Mouse (Mus musculus): ENCODE results near the gene Tesc. TPM values are rescaled to one million over a fixed set of nuclear protein-coding genes. Genes with fewer than 3 reads are reported as not detected.

Tesc gene
- polyA plus RNA-seq, 1 experiment = 8.8 TPM

DNA sequence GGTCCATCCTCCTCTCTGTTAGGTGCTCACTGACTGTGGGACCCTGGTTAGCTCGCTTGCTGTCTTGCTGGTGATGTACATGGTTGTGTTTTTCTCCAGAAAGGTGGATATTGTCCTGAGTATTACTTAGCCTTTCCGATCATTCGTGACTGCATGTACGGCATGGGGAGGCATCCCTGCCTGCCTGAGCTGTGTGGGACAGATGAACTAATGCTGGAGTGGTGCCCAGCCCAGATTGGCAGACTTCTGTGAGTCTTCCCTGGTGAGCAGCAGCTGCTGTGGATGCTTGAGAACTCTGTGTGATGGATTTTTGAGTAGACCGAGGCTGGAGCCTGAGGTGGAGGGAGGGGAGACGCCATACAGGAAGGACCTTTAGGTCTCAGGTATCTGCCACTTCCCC is 17.4 kb downstream of the Tesc start:
- H3K4me1 ChIP-seq (ENCODE audit: control insufficient read depth, insufficient read depth, low read length) = no peaks in the 10 kb centered on the region
- no peak for TF ChIP-seq POLR2A (IDR thresholded peaks at IDR 0.05; ENCODE audit: insufficient read depth, low read length)
- H3K36me3 ChIP-seq (ENCODE audit: control insufficient read depth, insufficient read depth, low read length, poor library complexity, severe bottlenecking) = no peaks in the 10 kb centered on the region
- no peak overlapping the region for H3K9ac ChIP-seq (ENCODE audit: low read depth, poor library complexity, severe bottlenecking)
- no peaks in the 10 kb centered on the region for H3K9me3 ChIP-seq (replicated peaks; ENCODE audit: control insufficient read depth, insufficient read depth, low read length, poor library complexity, severe bottlenecking)
- no peaks in the 10 kb centered on the region for H3K27me3 ChIP-seq (ENCODE audit: control insufficient read depth, insufficient read depth, low read length, poor library complexity, severe bottlenecking)
- H3K4me3 ChIP-seq (ENCODE audit: low read depth, low read length) = no peak overlapping the region
- H3K27ac ChIP-seq (ENCODE audit: insufficient read depth, low read length) = no peak overlapping the region

- Histone ChIP-seq H3K4me3 (ENCODE audit: low read depth, low read length) (no peak overlapping the region), H3K9me3 (replicated peaks; ENCODE audit: control insufficient read depth, insufficient read depth, low read length, poor library complexity, severe bottlenecking) (no peaks in the 10 kb centered on the region), H3K36me3 (ENCODE audit: control insufficient read depth, insufficient read depth, low read length, poor library complexity, severe bottlenecking) (no peaks in the 10 kb centered on the region), H3K9ac (ENCODE audit: low read depth, poor library complexity, severe bottlenecking) (no peak overlapping the region), H3K4me1 (ENCODE audit: control insufficient read depth, insufficient read depth, low read length) (no peaks in the 10 kb centered on the region), H3K27ac (ENCODE audit: insufficient read depth, low read length) (no peak overlapping the region), H3K27me3 (ENCODE audit: control insufficient read depth, insufficient read depth, low read length, poor library complexity, severe bottlenecking) (no peaks in the 10 kb centered on the region)
- TF ChIP-seq POLR2A (IDR thresholded peaks at IDR 0.05; ENCODE audit: insufficient read depth, low read length) (no peak), CTCF (IDR thresholded peaks at IDR 0.05; ENCODE audit: low read depth, low read length) (no peak), EP300 (IDR thresholded peaks at IDR 0.05; ENCODE audit: insufficient read depth, low read depth, low read length) (no peak)
These were observed 17.8 kb downstream of the Tesc start for GRCm38 (mm10) chr5:118045385-118045784.

- Histone ChIP-seq H3K27ac (ENCODE audit: insufficient read depth, low read length) (no peak overlapping the region), H3K4me3 (ENCODE audit: low read depth, low read length) (no peak overlapping the region), H3K9ac (ENCODE audit: low read depth, poor library complexity, severe bottlenecking) (no peak overlapping the region)
These were observed 19.7 kb downstream of the Tesc start for GRCm38 (mm10) chr5:118047091-118047757.

GRCm38 (mm10) chr5:118048412-118048811 is 20.9 kb downstream of the Tesc start:
- no peaks in the 10 kb centered on the region for H3K36me3 ChIP-seq (ENCODE audit: control insufficient read depth, insufficient read depth, low read length, poor library complexity, severe bottlenecking)
- no peak overlapping the region for H3K27ac ChIP-seq (ENCODE audit: insufficient read depth, low read length)
- no peak overlapping the region for H3K9ac ChIP-seq (ENCODE audit: low read depth, poor library complexity, severe bottlenecking)
- H3K4me3 ChIP-seq (ENCODE audit: low read depth, low read length) = no peak overlapping the region
- peaks cover 1% of the 10 kb centered on the region for H3K4me1 ChIP-seq (ENCODE audit: control insufficient read depth, insufficient read depth, low read length)
- H3K9me3 ChIP-seq (replicated peaks; ENCODE audit: control insufficient read depth, insufficient read depth, low read length, poor library complexity, severe bottlenecking) = no peaks in the 10 kb centered on the region
- no peak for TF ChIP-seq CTCF (IDR thresholded peaks at IDR 0.05; ENCODE audit: low read depth, low read length)
- TF ChIP-seq POLR2A (IDR thresholded peaks at IDR 0.05; ENCODE audit: insufficient read depth, low read length) = no peak
- no peak for TF ChIP-seq EP300 (IDR thresholded peaks at IDR 0.05; ENCODE audit: insufficient read depth, low read depth, low read length)
- no peaks in the 10 kb centered on the region for H3K27me3 ChIP-seq (ENCODE audit: control insufficient read depth, insufficient read depth, low read length, poor library complexity, severe bottlenecking)

More at GRCm38 (mm10) chr5:118047091-118047757, 19.7 kb downstream of the Tesc start:
- Histone ChIP-seq H3K27me3 (ENCODE audit: control insufficient read depth, insufficient read depth, low read length, poor library complexity, severe bottlenecking) (no peaks in the 10 kb centered on the region), H3K36me3 (ENCODE audit: control insufficient read depth, insufficient read depth, low read length, poor library complexity, severe bottlenecking) (no peaks in the 10 kb centered on the region), H3K4me1 (ENCODE audit: control insufficient read depth, insufficient read depth, low read length) (no peaks in the 10 kb centered on the region), H3K9me3 (replicated peaks; ENCODE audit: control insufficient read depth, insufficient read depth, low read length, poor library complexity, severe bottlenecking) (no peaks in the 10 kb centered on the region)
- TF ChIP-seq CTCF (IDR thresholded peaks at IDR 0.05; ENCODE audit: low read depth, low read length) (no peak), POLR2A (IDR thresholded peaks at IDR 0.05; ENCODE audit: insufficient read depth, low read length) (no peak), EP300 (IDR thresholded peaks at IDR 0.05; ENCODE audit: insufficient read depth, low read depth, low read length) (no peak)

- Histone ChIP-seq H3K9ac (ENCODE audit: low read depth, poor library complexity, severe bottlenecking) (no peak overlapping the region), H3K36me3 (ENCODE audit: control insufficient read depth, insufficient read depth, low read length, poor library complexity, severe bottlenecking) (no peaks in the 10 kb centered on the region), H3K9me3 (replicated peaks; ENCODE audit: control insufficient read depth, insufficient read depth, low read length, poor library complexity, severe bottlenecking) (no peaks in the 10 kb centered on the region), H3K27ac (ENCODE audit: insufficient read depth, low read length) (no peak overlapping the region), H3K4me1 (ENCODE audit: control insufficient read depth, insufficient read depth, low read length) (peaks cover 1% of the 10 kb centered on the region), H3K4me3 (ENCODE audit: low read depth, low read length) (no peak overlapping the region), H3K27me3 (ENCODE audit: control insufficient read depth, insufficient read depth, low read length, poor library complexity, severe bottlenecking) (no peaks in the 10 kb centered on the region)
- TF ChIP-seq EP300 (IDR thresholded peaks at IDR 0.05; ENCODE audit: insufficient read depth, low read depth, low read length) (no peak), CTCF (IDR thresholded peaks at IDR 0.05; ENCODE audit: low read depth, low read length) (no peak), POLR2A (IDR thresholded peaks at IDR 0.05; ENCODE audit: insufficient read depth, low read length) (no peak)
These were observed 21.4 kb downstream of the Tesc start for GRCm38 (mm10) chr5:118048928-118049327.

GRCm38 (mm10) chr5:118050743-118051142 is 23.2 kb downstream of the Tesc start:
- Histone ChIP-seq H3K9me3 (replicated peaks; ENCODE audit: control insufficient read depth, insufficient read depth, low read length, poor library complexity, severe bottlenecking) (no peaks in the 10 kb centered on the region), H3K27ac (ENCODE audit: insufficient read depth, low read length) (no peak overlapping the region), H3K36me3 (ENCODE audit: control insufficient read depth, insufficient read depth, low read length, poor library complexity, severe bottlenecking) (no peaks in the 10 kb centered on the region), H3K27me3 (ENCODE audit: control insufficient read depth, insufficient read depth, low read length, poor library complexity, severe bottlenecking) (no peaks in the 10 kb centered on the region), H3K9ac (ENCODE audit: low read depth, poor library complexity, severe bottlenecking) (no peak overlapping the region), H3K4me1 (ENCODE audit: control insufficient read depth, insufficient read depth, low read length) (peaks cover 1% of the 10 kb centered on the region), H3K4me3 (ENCODE audit: low read depth, low read length) (no peak overlapping the region)
- no peak for TF ChIP-seq POLR2A (IDR thresholded peaks at IDR 0.05; ENCODE audit: insufficient read depth, low read length)
- no peak for TF ChIP-seq EP300 (IDR thresholded peaks at IDR 0.05; ENCODE audit: insufficient read depth, low read depth, low read length)
- TF ChIP-seq CTCF (IDR thresholded peaks at IDR 0.05; ENCODE audit: low read depth, low read length) = no peak

All from ES-Bruce4 (cell line).